Mouse (Mus musculus): ENCODE results near the gene Kiss1. TPM values are rescaled to one million over a fixed set of nuclear protein-coding genes. Genes with fewer than 3 reads are reported as not detected.
A peak's percentile ranks its signal among the peaks of the same experiment; 100 is the strongest.
"Not testable (repeated sequence)": the region's sequence is repeated elsewhere in the genome, so short reads cannot be mapped to it uniquely, and the experiment has no call there.

The Kiss1 gene
- polyA plus RNA-seq, 1 experiment from 2014 or later: 6.6 TPM

- Histone ChIP-seq H3K4me2 (peak overlapping the region; percentile 66), H3K27me3 (ENCODE audit: insufficient read depth, low read length) (peaks cover 7% of the 10 kb centered on the region; the same call in 1 of the 2 replicates), H3K9me3 (ENCODE audit: low read depth, low read length) (no peaks in the 10 kb centered on the region), H3K27ac (ENCODE audit: low read depth) (peak overlapping the region; percentile 77; the same call in 1 of the 2 replicates), H3K4me1 (ENCODE audit: insufficient read depth) (peaks cover 17% of the 10 kb centered on the region; the same call in 1 of the 2 replicates), H3K9ac (peak overlapping the region; percentile 48), H3K36me3 (ENCODE audit: insufficient read depth) (no peaks in the 10 kb centered on the region), H3K4me3 (ENCODE audit: low read depth, low read length) (peak overlapping the region; percentile 31)
- ATAC-seq (ENCODE audit: insufficient read depth): 0 out of 2 replicates have a peak, but pooled peaks have one; percentile 32
- TF ChIP-seq CTCF (IDR thresholded peaks at IDR 0.05; ENCODE audit: low read depth): no peak
- DNase-seq: no peak
- 24% methylated on average over 7 of the region's 7 CpGs for WGBS
Measured at GRCm38 (mm10) chr1:133329638-133329964, 7.9 kb downstream of the Kiss1 start.

DNA sequence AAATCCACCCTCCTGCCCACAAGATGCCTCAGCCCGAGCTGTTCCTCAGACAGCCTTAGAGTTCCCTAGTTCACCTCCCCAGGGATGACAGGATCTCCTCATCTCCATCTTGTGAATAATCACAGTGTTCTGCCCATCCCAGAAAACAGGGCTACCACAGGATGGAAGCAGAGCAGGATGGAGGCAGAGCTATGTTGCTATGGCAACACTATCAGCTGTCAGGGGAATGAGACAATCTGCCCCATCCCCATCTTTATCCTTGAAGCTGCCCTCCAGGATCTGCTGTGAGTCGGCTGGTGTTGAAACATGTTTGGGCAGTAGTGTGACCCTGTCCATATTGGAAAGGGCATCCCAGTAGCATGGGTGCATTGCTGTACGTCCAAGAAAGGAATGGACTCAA is 9.5 kb downstream of the Kiss1 start:
- Histone ChIP-seq H3K27me3 (ENCODE audit: insufficient read depth, low read length) (peaks cover 7% of the 10 kb centered on the region; the same call in 1 of the 2 replicates), H3K36me3 (ENCODE audit: insufficient read depth) (no peaks in the 10 kb centered on the region), H3K4me2 (no peak overlapping the region), H3K9me3 (ENCODE audit: low read depth, low read length) (no peaks in the 10 kb centered on the region), H3K27ac (ENCODE audit: low read depth) (no peak overlapping the region), H3K4me1 (ENCODE audit: insufficient read depth) (peaks cover 17% of the 10 kb centered on the region; the same call in 1 of the 2 replicates), H3K9ac (no peak overlapping the region), H3K4me3 (ENCODE audit: low read depth, low read length) (no peak overlapping the region)
- 43% methylated on average over 3 of the region's 3 CpGs for WGBS
- TF ChIP-seq CTCF (IDR thresholded peaks at IDR 0.05; ENCODE audit: low read depth): no peak
- no peak for DNase-seq
- ATAC-seq (ENCODE audit: insufficient read depth): no peak

- H3K4me2 ChIP-seq: no peak overlapping the region
- 86% methylated on average over 11 of the region's 11 CpGs for WGBS
- H3K36me3 ChIP-seq (ENCODE audit: insufficient read depth): no peaks in the 10 kb centered on the region
- DNase-seq: no peak
- no peak overlapping the region for H3K4me3 ChIP-seq (ENCODE audit: low read depth, low read length)
- H3K4me1 ChIP-seq (ENCODE audit: insufficient read depth): peaks cover 17% of the 10 kb centered on the region; the same call in 1 of the 2 replicates
- H3K27ac ChIP-seq (ENCODE audit: low read depth): no peak overlapping the region
- ATAC-seq (ENCODE audit: insufficient read depth): no peak
- no peak for TF ChIP-seq CTCF (IDR thresholded peaks at IDR 0.05; ENCODE audit: low read depth)
- H3K9ac ChIP-seq: no peak overlapping the region
- no peaks in the 10 kb centered on the region for H3K9me3 ChIP-seq (ENCODE audit: low read depth, low read length)
- peaks cover 7% of the 10 kb centered on the region; the same call in 1 of the 2 replicates for H3K27me3 ChIP-seq (ENCODE audit: insufficient read depth, low read length)
Measured at GRCm38 (mm10) chr1:133332656-133333430, 11.2 kb downstream of the Kiss1 start.

- H3K9me3 ChIP-seq (ENCODE audit: low read depth, low read length): no peaks in the 10 kb centered on the region
- H3K4me3 ChIP-seq (ENCODE audit: low read depth, low read length): no peak overlapping the region
- no peak for TF ChIP-seq CTCF (IDR thresholded peaks at IDR 0.05; ENCODE audit: low read depth)
- WGBS: 76% methylated on average over 6 of the region's 6 CpGs
- no peaks in the 10 kb centered on the region for H3K36me3 ChIP-seq (ENCODE audit: insufficient read depth)
- H3K27me3 ChIP-seq (ENCODE audit: insufficient read depth, low read length): peaks cover 7% of the 10 kb centered on the region; the same call in 1 of the 2 replicates
- DNase-seq (no peak), ATAC-seq (ENCODE audit: insufficient read depth) (no peak)
- H3K4me2 ChIP-seq: no peak overlapping the region
- H3K4me1 ChIP-seq (ENCODE audit: insufficient read depth): peaks cover 11% of the 10 kb centered on the region; the same call in 1 of the 2 replicates
- no peak overlapping the region for H3K27ac ChIP-seq (ENCODE audit: low read depth)
- H3K9ac ChIP-seq: no peak overlapping the region
Measured at GRCm38 (mm10) chr1:133333937-133334336, 12.3 kb downstream of the Kiss1 start.

DNA sequence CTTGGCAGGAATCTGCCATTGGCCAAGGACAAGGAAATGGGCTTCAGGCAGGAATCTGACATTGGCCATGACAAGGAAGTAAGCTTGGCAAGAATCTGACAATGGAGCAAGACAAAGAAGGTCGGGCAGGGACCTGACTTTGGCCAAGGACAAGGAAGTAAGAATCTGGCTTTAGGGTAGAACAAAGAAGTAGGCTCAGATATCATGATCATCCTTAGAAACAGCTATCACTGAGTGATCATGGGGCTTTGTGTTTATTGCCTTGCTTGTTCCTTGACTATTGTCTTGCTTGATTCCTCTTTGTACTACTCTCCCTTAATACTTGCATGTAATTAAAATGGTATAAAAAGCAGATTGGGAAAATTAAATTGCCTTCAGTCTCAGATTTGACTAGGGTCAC is 18.7 kb downstream of the Kiss1 start:
- ATAC-seq (ENCODE audit: insufficient read depth): not testable (repeated sequence)
- 59% methylated on average over 1 of the region's 1 CpGs for WGBS

GRCm38 (mm10) chr1:133344357-133344756 is 22.7 kb downstream of the Kiss1 start:
- no peak for DNase-seq
- WGBS: 91% methylated on average over 2 of the region's 2 CpGs
- Histone ChIP-seq H3K27me3 (ENCODE audit: insufficient read depth, low read length) (no peaks in the 10 kb centered on the region), H3K27ac (ENCODE audit: low read depth) (no peak overlapping the region), H3K9me3 (ENCODE audit: low read depth, low read length) (no peaks in the 10 kb centered on the region), H3K36me3 (ENCODE audit: insufficient read depth) (no peaks in the 10 kb centered on the region), H3K4me1 (ENCODE audit: insufficient read depth) (no peaks in the 10 kb centered on the region), H3K9ac (no peak overlapping the region), H3K4me3 (ENCODE audit: low read depth, low read length) (no peak overlapping the region), H3K4me2 (no peak overlapping the region)
- ATAC-seq (ENCODE audit: insufficient read depth): no peak
- TF ChIP-seq CTCF (IDR thresholded peaks at IDR 0.05; ENCODE audit: low read depth): no peak

More for the DNA sequence above, 18.7 kb downstream of the Kiss1 start:
- not testable (repeated sequence) for H3K9me3 ChIP-seq (ENCODE audit: low read depth, low read length); DNase-seq; H3K4me1 ChIP-seq (ENCODE audit: insufficient read depth); H3K4me2 ChIP-seq; H3K27me3 ChIP-seq (ENCODE audit: insufficient read depth, low read length); H3K36me3 ChIP-seq (ENCODE audit: insufficient read depth); H3K9ac ChIP-seq; H3K4me3 ChIP-seq (ENCODE audit: low read depth, low read length); H3K27ac ChIP-seq (ENCODE audit: low read depth)

DNA sequence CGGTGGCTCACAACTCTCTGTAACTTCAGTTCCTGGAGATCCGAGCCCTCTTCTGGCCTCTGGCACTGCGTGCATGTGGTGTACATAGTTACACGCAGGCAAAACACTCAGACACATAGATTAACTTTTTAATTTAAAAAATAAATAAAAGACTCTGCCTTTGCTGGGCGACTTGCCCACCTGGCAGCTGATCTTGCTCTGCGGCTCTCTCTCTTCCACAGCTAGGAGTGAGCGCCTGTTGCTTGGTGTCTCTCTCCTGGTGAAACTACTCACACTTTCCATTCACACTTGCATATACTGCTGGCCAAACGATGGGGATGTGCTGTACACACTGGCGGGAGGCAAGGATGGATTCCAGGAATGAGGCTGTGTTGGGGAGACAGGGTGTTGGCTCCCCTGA is 24.9 kb downstream of the Kiss1 start:
- H3K27ac ChIP-seq (ENCODE audit: low read depth): no peak overlapping the region
- ATAC-seq (ENCODE audit: insufficient read depth) (no peak), DNase-seq (no peak)
- H3K4me2 ChIP-seq: no peak overlapping the region
- H3K9ac ChIP-seq: no peak overlapping the region
- H3K9me3 ChIP-seq (ENCODE audit: low read depth, low read length): no peaks in the 10 kb centered on the region
- H3K4me3 ChIP-seq (ENCODE audit: low read depth, low read length): no peak overlapping the region
- no peak for TF ChIP-seq CTCF (IDR thresholded peaks at IDR 0.05; ENCODE audit: low read depth)
- H3K4me1 ChIP-seq (ENCODE audit: insufficient read depth): no peaks in the 10 kb centered on the region
- WGBS: 74% methylated on average over 9 of the region's 9 CpGs
- no peaks in the 10 kb centered on the region for H3K27me3 ChIP-seq (ENCODE audit: insufficient read depth, low read length)
- H3K36me3 ChIP-seq (ENCODE audit: insufficient read depth): no peaks in the 10 kb centered on the region

Measured in lung, embryonic 14.5 days (tissue).